Mouse (Mus musculus) thymus, postnatal 25 days (tissue): ENCODE data around the gene Itpr2.

Source experiments
- DNase-seq: peaks from one replicate; pipeline ENCODE4 v3.0.0; 2022

Itpr2 gene

DNA sequence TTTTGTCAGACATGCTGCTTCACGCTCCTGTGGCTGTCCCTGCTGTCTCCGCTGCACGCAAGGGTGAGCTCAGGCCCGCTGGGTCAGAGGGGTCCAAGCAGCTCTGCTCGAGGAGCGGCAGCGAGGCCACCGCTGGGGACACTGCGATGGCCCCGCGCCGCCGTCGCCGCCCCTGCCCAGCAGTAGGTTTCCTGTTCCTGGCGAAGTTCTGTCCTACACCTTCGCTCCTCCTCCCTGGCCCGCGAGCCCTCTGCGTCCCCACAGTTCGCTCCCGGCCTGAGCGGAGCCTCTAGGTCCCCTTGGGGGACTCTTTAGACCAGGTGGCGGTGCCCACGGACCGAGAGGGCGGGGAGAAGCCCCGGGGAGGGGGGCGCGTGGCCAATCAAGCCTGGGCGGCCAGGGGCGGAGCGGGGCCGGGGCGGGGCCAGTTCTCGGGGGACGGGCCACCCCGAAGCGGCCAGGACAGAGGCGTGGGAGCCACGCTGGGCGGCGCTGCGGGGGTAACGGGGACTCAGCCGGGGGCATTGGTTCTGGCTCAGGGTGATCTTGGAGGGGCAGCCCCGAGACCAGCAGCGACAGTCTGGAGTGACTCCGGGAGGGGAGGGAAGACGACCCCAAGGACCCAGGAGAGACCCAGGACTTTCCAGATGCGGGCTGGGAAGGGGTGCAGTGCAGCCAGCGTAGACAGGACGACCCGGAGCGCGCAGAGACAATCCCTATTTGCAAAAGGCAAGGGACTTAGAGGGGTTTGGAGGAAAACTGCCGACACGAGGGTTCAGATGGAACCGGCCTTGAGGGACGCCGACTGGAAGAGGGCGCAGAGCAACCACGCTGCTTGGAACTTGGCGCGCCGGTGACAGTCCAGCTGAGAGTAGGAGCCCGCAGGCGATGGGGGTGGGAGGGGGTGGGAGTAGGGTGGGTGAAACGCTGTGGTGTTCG is at the start of gene Itpr2:
TSS of gene Itpr2 (minus strand) at position 358 of the 939 bp plus-strand sequence.
- peak; percentile 91 for DNase-seq

DNA sequence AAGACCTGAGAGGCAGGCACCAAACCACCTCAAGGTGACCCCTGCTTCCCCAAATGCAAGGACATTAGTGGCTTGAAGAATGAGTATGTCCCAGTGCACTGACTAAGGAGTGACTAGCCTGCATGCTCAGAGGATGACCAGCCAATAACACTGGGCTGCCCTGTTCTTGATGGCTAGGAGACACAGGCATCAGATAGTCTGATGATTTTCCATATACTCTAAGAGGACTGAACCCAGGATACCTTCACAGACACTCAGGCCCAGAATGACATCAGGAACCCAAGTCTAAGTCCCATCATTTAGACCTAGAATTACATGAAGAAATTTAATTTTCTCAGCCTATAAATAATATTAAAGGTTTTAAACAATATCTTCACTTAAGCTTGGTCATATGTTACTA is 49.3 kb upstream of the Itpr2 start:
- DNase-seq, result no peak

DNA sequence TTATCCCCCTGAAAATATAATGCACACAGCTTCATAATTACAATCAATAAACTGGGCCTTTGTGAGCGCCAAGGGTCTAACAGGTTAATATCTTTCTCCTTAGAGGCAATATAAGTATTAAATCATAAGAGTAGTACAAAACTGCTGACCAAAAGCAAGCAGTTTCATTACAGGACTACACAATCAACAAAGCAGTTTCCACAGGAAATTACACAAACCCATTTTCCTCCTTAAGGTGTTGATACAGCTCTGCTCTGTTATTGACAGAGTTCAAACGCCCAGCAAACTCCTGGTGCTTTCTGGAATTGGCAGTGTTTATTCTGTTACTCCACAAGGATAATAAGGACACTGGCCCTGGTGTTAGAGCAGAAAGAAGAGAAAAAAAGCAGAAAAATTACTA is 48.4 kb upstream of the Itpr2 start:
- no peak for DNase-seq

DNA sequence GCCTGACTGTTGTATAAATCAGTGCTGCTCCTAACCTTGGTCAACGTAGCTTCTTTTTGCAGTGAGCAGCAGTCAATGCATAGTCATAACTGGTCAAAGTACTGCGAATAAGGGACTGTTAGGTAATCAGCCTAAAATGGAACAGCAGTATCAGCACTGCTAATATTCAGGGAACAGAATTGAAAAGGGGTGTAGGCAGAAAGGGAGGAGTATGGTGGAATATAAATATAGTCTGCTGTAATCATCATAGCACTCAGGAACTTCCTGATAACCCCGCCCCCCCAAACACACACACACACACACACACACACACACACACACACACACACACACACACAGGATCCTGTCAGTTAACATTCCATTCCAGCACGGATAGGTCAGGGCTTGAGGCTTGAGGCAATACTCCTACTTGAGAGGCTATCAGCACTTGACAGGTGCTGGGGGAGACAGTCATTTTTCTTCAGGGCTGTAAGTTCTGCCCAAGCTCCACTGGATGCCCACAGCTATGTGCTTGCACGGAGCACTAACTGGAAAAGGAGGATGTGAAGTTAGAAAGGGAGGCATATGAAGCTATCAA is 43.4 kb upstream of the Itpr2 start:
- no peak for DNase-seq

DNA sequence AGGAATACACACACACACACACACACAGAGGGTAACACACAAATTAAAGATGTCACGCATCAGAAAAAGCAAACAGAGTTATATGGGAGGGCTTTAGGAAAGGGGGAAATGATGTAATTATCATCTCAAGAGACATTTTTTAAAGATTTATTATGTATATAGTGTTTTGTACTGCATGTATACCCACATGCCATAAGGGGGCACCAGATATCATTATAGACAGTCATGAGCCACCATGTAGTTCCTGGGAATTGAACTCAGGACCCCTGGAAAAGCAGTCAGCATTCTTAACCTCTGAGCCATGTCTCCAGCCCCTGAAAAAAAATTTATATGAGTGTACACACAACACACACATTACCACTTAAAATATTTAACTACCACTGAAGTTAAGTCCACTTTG is 42.6 kb upstream of the Itpr2 start:
- DNase-seq, result no peak

DNA sequence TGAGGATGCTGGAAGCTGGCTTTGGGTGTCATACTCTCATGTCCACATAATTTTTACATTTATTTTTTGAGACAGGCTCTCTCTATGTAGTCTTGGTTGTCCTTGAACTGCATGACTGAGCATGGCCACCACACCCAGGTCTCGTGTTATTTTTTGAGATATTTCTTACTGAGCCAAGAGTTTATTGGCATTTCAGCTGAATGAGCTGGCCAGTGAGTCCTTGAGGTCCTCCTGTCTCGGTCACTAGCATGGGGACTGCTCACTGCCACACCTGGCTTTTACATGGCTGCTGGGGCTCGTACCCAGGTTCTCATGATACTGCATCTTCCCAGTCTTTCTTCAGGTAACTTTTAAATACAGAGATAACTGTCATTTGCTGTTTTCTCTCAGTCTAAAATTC is 38.4 kb upstream of the Itpr2 start:
- no peak for DNase-seq

DNA sequence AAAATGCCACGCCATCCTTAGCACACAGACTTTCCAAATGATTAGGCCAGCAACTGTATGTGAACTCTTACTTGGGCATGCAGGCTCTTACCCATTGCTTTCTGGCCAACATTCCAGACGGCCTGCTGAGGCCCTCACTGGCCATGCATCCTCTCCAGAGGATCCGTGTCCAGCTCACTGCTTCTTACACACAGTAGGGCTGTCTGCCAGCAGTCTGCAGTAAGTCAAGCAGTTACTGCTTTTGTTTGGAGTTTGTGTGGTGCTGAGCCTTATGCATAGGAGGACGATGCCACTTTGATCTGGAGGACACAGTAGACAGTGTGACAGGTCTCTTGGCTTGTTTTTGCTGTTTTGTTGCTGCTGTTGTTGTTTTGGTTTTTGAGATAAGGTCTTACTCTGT is 36.6 kb upstream of the Itpr2 start:
- DNase-seq, result no peak

DNA sequence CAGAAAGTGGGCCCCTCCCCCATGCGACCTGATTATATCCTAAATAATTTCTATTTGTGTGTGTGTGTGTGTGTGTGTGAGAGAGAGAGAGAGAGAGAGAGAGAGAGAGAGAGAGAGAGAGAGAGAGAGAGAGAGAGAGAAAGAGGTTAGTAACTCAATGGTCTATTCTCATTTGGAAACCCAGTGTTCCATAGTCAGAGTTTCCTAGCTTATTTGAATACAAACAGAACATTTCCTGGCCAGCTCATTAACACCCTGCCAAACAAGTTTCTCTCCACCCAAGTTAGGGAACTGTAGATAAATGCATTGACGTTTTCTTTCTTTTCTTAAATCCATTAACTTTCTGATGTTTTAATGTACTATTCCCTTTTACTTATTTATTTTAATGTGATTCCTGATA is 36.0 kb upstream of the Itpr2 start:
- DNase-seq, result no peak

DNA sequence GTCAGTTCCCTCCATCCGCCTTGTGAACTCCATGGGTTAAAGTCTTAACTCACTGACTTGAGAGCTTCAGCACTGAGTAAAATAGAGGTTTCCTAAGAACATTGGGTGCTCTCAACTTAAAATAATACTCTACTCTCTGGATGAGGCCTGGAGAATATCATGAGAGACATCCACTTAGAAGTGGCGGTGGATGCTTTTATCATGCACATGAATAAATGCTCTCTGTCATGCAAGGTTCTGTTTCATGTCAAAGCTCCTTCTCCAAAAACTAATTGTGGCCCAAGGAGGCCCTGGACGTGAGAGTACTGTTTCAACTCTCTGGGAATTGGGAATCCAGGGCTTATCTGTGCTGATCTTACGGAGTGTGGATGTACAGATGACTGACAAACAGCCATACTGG is 35.1 kb upstream of the Itpr2 start:
- DNase-seq, result no peak

DNA sequence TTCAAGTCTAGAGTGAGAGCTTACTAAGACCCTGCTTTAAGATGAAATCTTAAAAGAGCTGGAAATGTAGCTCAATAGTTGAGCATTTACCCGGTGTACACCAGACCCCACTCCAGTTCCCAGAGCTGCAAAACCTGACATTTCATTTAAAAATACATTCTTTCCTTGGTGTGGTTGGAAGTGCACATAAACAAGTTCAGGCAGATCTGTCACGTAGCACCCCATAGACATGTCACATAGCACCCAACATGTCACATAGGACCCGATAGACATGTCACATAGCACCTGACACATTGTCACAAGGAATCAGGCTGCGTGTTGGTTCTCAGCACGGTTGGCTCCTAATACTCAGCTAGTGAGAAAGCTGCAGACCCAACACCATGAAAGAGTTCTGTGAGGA is 33.5 kb upstream of the Itpr2 start:
- no peak for DNase-seq

DNA sequence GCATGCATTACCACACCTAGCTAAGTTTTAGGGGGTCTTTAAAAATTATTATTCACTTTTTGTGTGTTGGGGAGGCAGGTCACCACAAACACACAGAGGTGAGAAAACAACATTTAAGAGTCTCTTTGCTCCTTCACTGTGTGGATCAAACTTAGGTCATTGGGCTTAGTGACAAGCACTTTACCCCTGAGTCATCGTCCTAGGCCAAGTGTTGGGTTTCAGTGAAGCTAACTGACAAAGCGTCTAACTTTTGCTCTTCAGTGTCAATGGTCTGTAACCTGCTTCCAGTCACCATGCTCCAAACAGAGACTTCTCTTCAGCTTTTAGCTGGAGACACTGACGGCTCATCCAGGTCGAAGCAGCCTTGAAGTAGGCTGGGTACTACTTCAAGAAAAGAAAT is 31.1 kb upstream of the Itpr2 start:
- no peak for DNase-seq

DNA sequence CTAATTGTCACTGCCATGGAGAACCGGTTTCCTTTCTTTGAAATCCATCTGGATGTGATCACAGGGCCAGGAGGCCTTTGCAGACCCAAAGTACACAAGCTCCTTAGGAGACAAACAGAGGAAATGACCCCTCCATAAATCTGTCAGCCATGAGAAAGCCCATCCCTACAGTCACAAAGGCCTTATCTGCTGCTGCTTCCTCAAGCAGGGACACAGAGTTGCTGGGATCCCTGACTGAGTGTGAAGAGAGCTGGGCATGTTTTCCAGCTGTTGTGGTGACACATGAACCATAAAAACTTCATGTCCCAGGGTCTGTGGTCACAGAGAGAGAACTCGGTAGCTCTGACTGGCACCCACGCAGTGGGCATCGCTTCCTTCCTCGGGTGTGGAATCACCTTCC is 28.7 kb upstream of the Itpr2 start:
- DNase-seq, result no peak

DNA sequence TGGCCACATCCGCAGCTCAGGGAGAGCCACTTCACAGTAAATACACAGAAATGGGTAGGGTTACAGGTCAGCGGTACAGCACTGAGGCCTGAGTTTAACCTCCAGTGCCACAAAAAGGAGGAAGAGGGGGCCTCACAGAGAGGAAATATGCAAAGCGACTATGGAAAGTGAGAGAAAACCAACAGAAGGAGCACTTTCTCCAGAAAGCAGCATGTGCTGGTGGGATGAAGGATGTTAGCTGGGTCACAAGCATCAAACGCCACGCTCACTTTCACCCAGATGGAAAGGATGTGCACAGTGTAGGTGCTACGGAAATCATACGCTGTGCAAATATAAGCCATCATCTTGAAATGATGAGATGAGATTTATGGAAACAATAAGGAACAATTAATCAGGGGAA is 28.3 kb upstream of the Itpr2 start:
- no peak for DNase-seq

DNA sequence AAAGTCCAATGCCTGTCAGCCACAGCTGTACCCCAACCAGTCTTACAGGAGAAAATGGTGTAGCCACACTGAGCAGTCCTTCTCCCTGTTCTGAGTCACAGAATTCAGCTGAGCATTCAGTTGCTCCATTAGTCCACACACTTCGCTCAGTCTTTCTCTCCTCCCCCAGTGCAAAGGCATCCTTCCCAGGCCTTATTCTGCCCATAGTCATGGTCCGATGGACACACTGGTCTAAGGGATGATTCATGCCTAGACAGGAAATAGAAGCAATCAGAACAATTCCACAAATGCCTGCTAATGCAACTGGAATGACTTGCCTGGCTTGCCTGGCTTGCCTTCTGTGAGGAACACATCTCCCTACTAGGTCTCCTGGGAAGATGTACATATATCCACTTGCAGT is 25.5 kb upstream of the Itpr2 start:
- DNase-seq, result no peak

DNA sequence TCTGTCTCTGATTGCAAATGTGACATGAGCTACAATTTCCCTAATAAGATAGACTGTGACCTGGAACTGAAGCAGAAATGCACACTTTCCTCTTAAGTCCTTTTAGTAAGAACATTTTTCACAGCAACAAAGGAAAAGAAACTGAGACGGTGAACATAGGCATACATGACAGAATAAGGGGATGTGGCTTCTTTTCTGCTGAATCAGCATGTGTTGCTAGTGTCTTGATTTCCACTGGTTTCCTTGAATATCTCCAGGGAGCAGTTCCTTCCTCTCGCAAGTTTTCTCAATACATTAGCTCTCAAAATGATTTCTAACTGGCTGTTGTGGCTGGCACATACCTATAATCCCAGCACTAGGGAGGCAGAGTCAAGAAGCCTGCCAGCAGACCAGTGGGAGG is 23.5 kb upstream of the Itpr2 start:
- no peak for DNase-seq

DNA sequence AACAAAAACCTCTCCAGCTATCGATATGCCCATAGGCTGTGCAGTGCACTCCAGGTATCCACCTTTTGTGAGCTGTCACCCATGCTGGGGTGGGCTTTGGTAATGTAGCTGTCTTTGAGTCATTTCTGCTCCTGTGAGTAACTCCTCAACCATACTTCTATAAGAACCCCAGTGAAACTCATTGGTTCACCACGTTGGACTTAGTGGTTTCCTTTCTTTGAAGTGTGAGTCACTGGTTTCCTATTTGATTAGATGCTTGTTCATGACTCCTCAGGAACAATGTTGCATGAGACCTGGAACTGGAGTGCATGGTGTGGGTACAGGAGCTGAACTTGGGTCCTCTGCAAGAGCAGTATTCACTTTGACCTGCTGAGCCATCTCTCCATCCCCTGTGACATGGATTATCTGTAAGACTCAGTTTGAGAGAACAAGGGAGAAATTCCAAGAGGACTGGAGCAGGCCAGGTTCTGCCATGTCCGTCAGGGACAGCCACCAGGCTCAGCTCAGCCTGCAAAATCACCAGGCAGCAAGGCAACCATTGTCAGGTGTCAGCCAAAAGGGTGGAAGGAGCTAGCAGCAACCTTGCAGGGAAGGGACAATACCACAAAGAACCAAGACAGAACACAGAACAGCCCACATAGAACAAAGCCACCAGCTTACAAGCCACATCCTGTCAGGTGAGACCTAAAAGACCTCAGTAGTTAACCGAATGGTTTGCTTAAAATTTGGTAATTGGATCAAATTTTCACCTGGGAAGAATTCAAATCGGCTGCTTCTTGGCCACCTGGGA is 19.6 kb upstream of the Itpr2 start:
- DNase-seq, result peak; percentile 60

DNA sequence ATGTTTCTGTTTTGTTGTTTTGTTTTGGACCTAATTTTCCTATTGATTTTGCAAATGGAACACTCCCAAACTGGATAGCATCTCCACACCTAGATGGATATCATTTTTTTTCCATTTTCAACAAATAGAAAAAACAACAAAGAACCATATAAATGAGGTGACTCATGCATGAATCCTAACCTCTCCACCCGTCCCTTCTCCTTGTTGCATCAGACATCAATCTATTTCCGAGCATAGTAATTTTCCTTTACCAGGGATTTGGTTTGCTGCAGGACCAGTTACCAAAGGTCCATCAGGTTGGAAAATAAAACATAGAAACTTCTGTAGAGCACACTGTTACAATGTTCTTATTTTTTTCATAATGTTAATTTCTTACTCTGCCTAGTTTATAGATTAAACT is 17.0 kb upstream of the Itpr2 start:
- no peak for DNase-seq

DNA sequence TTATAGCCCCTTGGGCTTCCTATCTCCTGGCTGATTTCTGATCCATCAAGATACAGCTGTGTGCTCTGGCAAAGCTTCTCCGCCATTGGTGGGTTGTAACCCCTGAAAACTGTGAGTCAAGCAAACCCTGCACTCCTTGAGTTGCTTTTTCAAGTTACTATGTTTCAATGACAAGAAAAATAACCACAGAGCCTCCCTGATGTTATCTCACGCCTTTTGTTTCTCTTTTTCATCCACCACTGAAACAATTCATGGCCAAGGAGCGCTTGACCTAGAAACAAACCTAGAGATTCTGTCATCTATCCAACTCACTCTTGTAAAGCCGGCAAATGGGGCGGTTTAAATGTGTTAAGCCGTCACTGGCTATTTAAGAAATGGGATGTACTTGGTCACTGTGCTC is 13.9 kb upstream of the Itpr2 start:
- DNase-seq, result no peak

DNA sequence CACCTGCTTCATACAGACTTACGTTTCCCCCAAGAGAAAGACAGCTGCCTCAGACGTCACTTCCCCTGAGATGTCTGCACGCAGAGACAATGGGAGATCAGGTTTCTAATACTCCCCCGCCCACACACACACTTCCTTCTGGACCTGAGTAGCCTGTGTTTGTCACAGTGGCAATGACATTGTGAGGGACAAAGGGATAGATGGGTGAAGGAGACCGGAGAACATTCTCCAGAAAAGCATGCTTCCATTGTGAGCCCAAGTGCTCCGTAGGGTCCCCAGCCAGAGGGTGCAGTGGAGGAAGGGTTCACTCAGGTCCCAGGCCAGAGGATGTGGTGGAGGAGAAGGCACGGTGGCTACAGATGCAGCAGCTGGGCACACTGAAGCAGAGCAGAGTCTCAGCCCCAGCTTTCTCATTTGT is 12.5 kb upstream of the Itpr2 start:
- DNase-seq, result peak; percentile 72

DNA sequence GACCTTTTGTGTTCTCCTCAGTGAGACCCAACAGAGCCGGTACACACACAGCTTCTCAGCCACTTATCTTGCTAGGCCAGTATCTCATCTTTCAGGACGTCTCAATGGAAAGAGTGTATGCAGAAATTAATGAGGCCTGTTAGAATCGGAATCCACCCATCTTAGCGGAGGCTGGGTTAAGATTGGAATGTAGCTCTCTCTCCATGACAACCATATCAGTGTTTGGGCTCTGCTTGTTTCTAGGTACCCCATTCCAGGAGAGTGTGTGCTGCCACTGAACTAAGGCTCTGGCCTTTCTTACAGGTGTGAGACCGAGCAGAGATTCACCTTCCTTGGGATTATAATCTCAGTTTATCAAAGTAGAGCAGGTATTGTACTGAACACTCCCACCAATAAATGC is 11.9 kb upstream of the Itpr2 start:
- DNase-seq, result no peak

DNA sequence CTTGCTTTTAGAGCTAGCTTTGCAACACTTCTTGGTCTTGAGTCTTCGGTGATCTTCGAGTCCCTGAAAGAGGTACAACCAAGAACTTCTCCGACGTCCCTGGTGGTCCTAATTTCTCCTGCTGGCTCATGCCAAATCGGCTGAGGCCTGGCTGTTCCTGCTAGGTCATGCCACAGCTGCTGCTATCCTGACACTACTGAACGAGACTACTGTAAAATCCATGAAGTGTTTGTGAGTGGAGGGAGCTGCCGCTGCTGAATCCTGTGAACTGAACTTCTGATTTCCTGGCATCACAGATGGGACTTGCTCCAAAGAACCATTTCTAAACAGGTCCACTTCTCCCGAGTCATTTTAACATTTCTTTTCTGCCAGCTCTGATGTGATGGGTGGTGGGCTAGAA is 11.4 kb upstream of the Itpr2 start:
- DNase-seq, result no peak

DNA sequence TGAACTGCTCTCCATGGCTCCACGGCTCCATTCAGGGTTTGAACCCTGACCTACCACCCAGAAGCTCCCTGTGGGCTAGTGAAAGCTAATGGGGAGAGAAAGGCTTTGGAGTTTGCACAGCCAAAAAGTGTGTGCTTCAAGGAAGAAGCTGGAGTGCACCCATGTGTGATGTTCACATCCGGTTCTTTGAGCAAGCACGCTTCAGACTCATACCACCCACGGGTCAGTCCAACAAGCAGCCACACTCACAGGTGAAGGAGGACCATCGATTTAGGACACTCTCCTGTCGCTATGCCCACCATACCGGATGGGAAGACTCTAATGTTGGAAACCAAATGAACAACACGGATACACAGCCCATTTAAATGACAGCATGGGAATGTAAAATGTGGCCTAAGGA is 9.5 kb upstream of the Itpr2 start:
- no peak for DNase-seq

DNA sequence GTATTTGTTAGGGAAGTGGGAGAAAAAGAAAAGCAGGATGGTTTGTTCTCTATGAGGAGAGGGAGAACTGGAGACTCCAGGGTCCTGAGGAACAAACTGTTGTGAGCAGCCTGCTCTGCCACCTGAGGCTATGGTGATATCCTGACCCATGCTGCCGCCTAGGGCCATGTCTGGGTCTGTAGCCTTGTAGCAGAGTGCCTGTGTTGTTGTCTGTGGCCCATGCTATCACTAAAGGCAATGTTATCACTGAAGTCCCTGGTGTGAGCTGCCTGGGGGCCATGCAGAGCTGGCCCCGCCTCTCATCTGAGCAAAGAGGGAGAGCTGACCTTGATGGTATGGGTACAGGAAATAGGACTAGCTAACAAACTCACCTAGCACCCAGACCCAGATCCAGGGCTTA is 7.9 kb upstream of the Itpr2 start:
- DNase-seq, result no peak

DNA sequence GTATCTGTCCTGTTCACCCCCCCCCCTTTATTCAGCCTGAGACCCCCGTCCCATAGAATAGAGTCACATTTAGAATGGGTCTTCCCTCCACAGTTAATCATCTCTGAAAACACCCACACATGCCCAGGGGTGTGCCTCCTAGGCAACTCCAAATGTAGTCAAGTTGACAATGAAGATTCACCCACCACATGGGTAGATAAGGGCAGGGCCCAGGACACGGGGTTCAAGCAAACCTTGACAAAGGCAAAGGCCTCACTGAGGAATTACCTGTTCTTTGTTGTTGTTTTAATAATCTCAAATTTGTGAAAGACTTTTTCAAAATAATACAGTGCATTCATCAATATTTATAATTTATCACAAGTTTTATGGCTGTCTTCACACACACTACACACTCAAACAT is 2.4 kb upstream of the Itpr2 start:
- no peak for DNase-seq
